Mouse (Mus musculus): ENCODE data around the gene Slc35c1. TPM values are rescaled to one million over a fixed set of nuclear protein-coding genes. Genes with fewer than 3 reads are reported as not detected.

Slc35c1 gene
- 10.2 and 12.3 TPM in 2 replicates for polyA plus RNA-seq (2015; fragmentation: Nextera tagmentation; extraction: Ambion mirVana)

GRCm38 (mm10) chr2:92459921-92460707, at the start of gene Slc35c1:
TSS of gene Slc35c1 (minus strand) at chr2:92460538.
- Histone ChIP-seq H3K4me2 (ENCODE audit: low read depth, low read length) (peak within 1 kb of the TSS; percentile 91), H3K27ac (ENCODE audit: low read length) (peak within 1 kb of the TSS; percentile 42), H3K36me3 (ENCODE audit: control insufficient read depth, insufficient read depth) (no peaks in the 10 kb centered on the region), H3K27me3 (ENCODE audit: control insufficient read depth, insufficient read depth, low read depth, low read length) (no peaks in the 10 kb centered on the region; the same call in none of the 2 replicates), H3K9me3 (replicated peaks; ENCODE audit: control insufficient read depth, low read length) (no peaks in the 10 kb centered on the region), H3K9ac (ENCODE audit: low read depth, low read length) (peak within 1 kb of the TSS; percentile 77), H3K4me1 (ENCODE audit: control insufficient read depth, low read depth, low read length) (peaks cover 37% of the 10 kb centered on the region), H3K4me3 (ENCODE audit: low read depth, low read length) (peak within 1 kb of the TSS; percentile 73)
- no peak for ATAC-seq (ENCODE audit: low read depth)
- 3% methylated on average over 34 of the region's 34 CpGs for WGBS (ENCODE audit: insufficient replicate concordance)

GRCm38 (mm10) chr2:92505291-92505690, 45.0 kb upstream of the Slc35c1 start:
- Histone ChIP-seq H3K9me3 (replicated peaks; ENCODE audit: control insufficient read depth, low read length) (no peaks in the 10 kb centered on the region), H3K4me1 (ENCODE audit: control insufficient read depth, low read depth, low read length) (no peaks in the 10 kb centered on the region), H3K4me3 (ENCODE audit: low read depth, low read length) (no peak overlapping the region), H3K27ac (ENCODE audit: low read length) (no peak overlapping the region), H3K4me2 (ENCODE audit: low read depth, low read length) (no peak overlapping the region), H3K9ac (ENCODE audit: low read depth, low read length) (no peak overlapping the region), H3K36me3 (ENCODE audit: control insufficient read depth, insufficient read depth) (no peaks in the 10 kb centered on the region), H3K27me3 (ENCODE audit: control insufficient read depth, insufficient read depth, low read depth, low read length) (no peaks in the 10 kb centered on the region)
- ATAC-seq (ENCODE audit: low read depth): no peak
- WGBS (ENCODE audit: insufficient replicate concordance): 70% methylated on average over 7 of the region's 7 CpGs

- H3K4me2 ChIP-seq (ENCODE audit: low read depth, low read length): no peak overlapping the region
- no peaks in the 10 kb centered on the region for H3K4me1 ChIP-seq (ENCODE audit: control insufficient read depth, low read depth, low read length)
- H3K36me3 ChIP-seq (ENCODE audit: control insufficient read depth, insufficient read depth): no peaks in the 10 kb centered on the region
- WGBS (ENCODE audit: insufficient replicate concordance): 64% methylated on average over 3 of the region's 3 CpGs
- ATAC-seq (ENCODE audit: low read depth): no peak
- H3K27me3 ChIP-seq (ENCODE audit: control insufficient read depth, insufficient read depth, low read depth, low read length): no peaks in the 10 kb centered on the region
- no peak overlapping the region for H3K27ac ChIP-seq (ENCODE audit: low read length)
- H3K9me3 ChIP-seq (replicated peaks; ENCODE audit: control insufficient read depth, low read length): no peaks in the 10 kb centered on the region
- no peak overlapping the region for H3K4me3 ChIP-seq (ENCODE audit: low read depth, low read length)
- no peak overlapping the region for H3K9ac ChIP-seq (ENCODE audit: low read depth, low read length)
Observed at GRCm38 (mm10) chr2:92503421-92503820, 43.1 kb upstream of the Slc35c1 start.

GRCm38 (mm10) chr2:92499701-92500322, 39.5 kb upstream of the Slc35c1 start:
- no peak overlapping the region for H3K4me2 ChIP-seq (ENCODE audit: low read depth, low read length)
- no peaks in the 10 kb centered on the region for H3K4me1 ChIP-seq (ENCODE audit: control insufficient read depth, low read depth, low read length)
- H3K9ac ChIP-seq (ENCODE audit: low read depth, low read length): no peak overlapping the region
- H3K27ac ChIP-seq (ENCODE audit: low read length): no peak overlapping the region
- H3K27me3 ChIP-seq (ENCODE audit: control insufficient read depth, insufficient read depth, low read depth, low read length): no peaks in the 10 kb centered on the region
- no peaks in the 10 kb centered on the region for H3K36me3 ChIP-seq (ENCODE audit: control insufficient read depth, insufficient read depth)
- H3K4me3 ChIP-seq (ENCODE audit: low read depth, low read length): no peak overlapping the region
- no peak for ATAC-seq (ENCODE audit: low read depth)
- H3K9me3 ChIP-seq (replicated peaks; ENCODE audit: control insufficient read depth, low read length): no peaks in the 10 kb centered on the region
- 71% methylated on average over 3 of the region's 3 CpGs for WGBS (ENCODE audit: insufficient replicate concordance)

GRCm38 (mm10) chr2:92497112-92497511, 36.8 kb upstream of the Slc35c1 start:
- ATAC-seq (ENCODE audit: low read depth): no peak
- Histone ChIP-seq H3K9me3 (replicated peaks; ENCODE audit: control insufficient read depth, low read length) (no peaks in the 10 kb centered on the region), H3K27me3 (ENCODE audit: control insufficient read depth, insufficient read depth, low read depth, low read length) (no peaks in the 10 kb centered on the region), H3K4me2 (ENCODE audit: low read depth, low read length) (no peak overlapping the region), H3K36me3 (ENCODE audit: control insufficient read depth, insufficient read depth) (no peaks in the 10 kb centered on the region), H3K4me3 (ENCODE audit: low read depth, low read length) (no peak overlapping the region), H3K27ac (ENCODE audit: low read length) (no peak overlapping the region), H3K9ac (ENCODE audit: low read depth, low read length) (no peak overlapping the region), H3K4me1 (ENCODE audit: control insufficient read depth, low read depth, low read length) (no peaks in the 10 kb centered on the region)
- 61% methylated on average over 5 of the region's 5 CpGs for WGBS (ENCODE audit: insufficient replicate concordance)

- no peaks in the 10 kb centered on the region for H3K36me3 ChIP-seq (ENCODE audit: control insufficient read depth, insufficient read depth)
- ATAC-seq (ENCODE audit: low read depth): no peak
- no peaks in the 10 kb centered on the region for H3K9me3 ChIP-seq (replicated peaks; ENCODE audit: control insufficient read depth, low read length)
- no peak overlapping the region for H3K4me3 ChIP-seq (ENCODE audit: low read depth, low read length)
- no peak overlapping the region for H3K4me2 ChIP-seq (ENCODE audit: low read depth, low read length)
- no peaks in the 10 kb centered on the region for H3K4me1 ChIP-seq (ENCODE audit: control insufficient read depth, low read depth, low read length)
- 41% methylated on average over 10 of the region's 10 CpGs for WGBS (ENCODE audit: insufficient replicate concordance)
- H3K27me3 ChIP-seq (ENCODE audit: control insufficient read depth, insufficient read depth, low read depth, low read length): no peaks in the 10 kb centered on the region
- no peak overlapping the region for H3K27ac ChIP-seq (ENCODE audit: low read length)
- H3K9ac ChIP-seq (ENCODE audit: low read depth, low read length): no peak overlapping the region
Observed at GRCm38 (mm10) chr2:92496681-92497080, 36.3 kb upstream of the Slc35c1 start.

GRCm38 (mm10) chr2:92494956-92495355, 34.6 kb upstream of the Slc35c1 start:
- H3K27ac ChIP-seq (ENCODE audit: low read length): no peak overlapping the region
- no peaks in the 10 kb centered on the region for H3K27me3 ChIP-seq (ENCODE audit: control insufficient read depth, insufficient read depth, low read depth, low read length)
- ATAC-seq (ENCODE audit: low read depth): no peak
- no peak overlapping the region for H3K4me2 ChIP-seq (ENCODE audit: low read depth, low read length)
- H3K36me3 ChIP-seq (ENCODE audit: control insufficient read depth, insufficient read depth): no peaks in the 10 kb centered on the region
- no peaks in the 10 kb centered on the region for H3K9me3 ChIP-seq (replicated peaks; ENCODE audit: control insufficient read depth, low read length)
- 58% methylated on average over 3 of the region's 3 CpGs for WGBS (ENCODE audit: insufficient replicate concordance)
- H3K4me1 ChIP-seq (ENCODE audit: control insufficient read depth, low read depth, low read length): no peaks in the 10 kb centered on the region
- H3K4me3 ChIP-seq (ENCODE audit: low read depth, low read length): no peak overlapping the region
- no peak overlapping the region for H3K9ac ChIP-seq (ENCODE audit: low read depth, low read length)

GRCm38 (mm10) chr2:92494423-92494822, 34.1 kb upstream of the Slc35c1 start:
- 14% methylated on average over 8 of the region's 8 CpGs for WGBS (ENCODE audit: insufficient replicate concordance)
- Histone ChIP-seq H3K4me1 (ENCODE audit: control insufficient read depth, low read depth, low read length) (no peaks in the 10 kb centered on the region), H3K4me2 (ENCODE audit: low read depth, low read length) (no peak overlapping the region), H3K27ac (ENCODE audit: low read length) (no peak overlapping the region), H3K9ac (ENCODE audit: low read depth, low read length) (no peak overlapping the region), H3K36me3 (ENCODE audit: control insufficient read depth, insufficient read depth) (no peaks in the 10 kb centered on the region), H3K4me3 (ENCODE audit: low read depth, low read length) (no peak overlapping the region), H3K9me3 (replicated peaks; ENCODE audit: control insufficient read depth, low read length) (no peaks in the 10 kb centered on the region), H3K27me3 (ENCODE audit: control insufficient read depth, insufficient read depth, low read depth, low read length) (no peaks in the 10 kb centered on the region)
- no peak for ATAC-seq (ENCODE audit: low read depth)

All from liver, embryonic 16.5 days (tissue).